Mouse (Mus musculus) forebrain, embryonic 16.5 days (tissue): ENCODE measurements around the gene Cdt1. TPM values are rescaled to one million over a fixed set of nuclear protein-coding genes. Genes with fewer than 3 reads are reported as not detected.

Source experiments
- ATAC-seq: fragments of 200-750 bp; cut with Nextera tagmentation; 2 replicates; pipeline ENCODE4 v1.8.0; 2017; ENCODE audit warnings: mild to moderate bottlenecking, moderate library complexity
- H3K27ac ChIP-seq: fragments of 300-500 bp; sonication (generic); 2 replicates; pipeline ENCODE4 v1.5.1; 2014; ENCODE audit warnings: low read length, control low read depth
- H3K27me3 ChIP-seq: fragments of 300-500 bp; sonication (generic); replicated peaks from 2 replicates; pipeline ENCODE4 v1.6.1; 2014; ENCODE audit warnings: low read length; ENCODE audit not compliant: control insufficient read depth, insufficient read depth
- H3K36me3 ChIP-seq: fragments of 300-500 bp; sonication (generic); 2 replicates; pipeline ENCODE4 v1.6.1; 2014; ENCODE audit not compliant: control insufficient read depth, insufficient read depth
- H3K4me1 ChIP-seq: fragments of 300-500 bp; sonication (generic); replicated peaks from 2 replicates; pipeline ENCODE4 v1.6.1; 2014; ENCODE audit warnings: low read length; ENCODE audit not compliant: control insufficient read depth, insufficient read depth
- H3K4me2 ChIP-seq: fragments of 300-500 bp; sonication (generic); 2 replicates; pipeline ENCODE4 v1.6.1; 2014; ENCODE audit warnings: mild to moderate bottlenecking, low read length, control low read depth
- H3K4me3 ChIP-seq: fragments of 300-500 bp; sonication (generic); replicated peaks from 2 replicates; pipeline ENCODE4 v1.5.1; 2014; ENCODE audit warnings: mild to moderate bottlenecking, low read length, control low read depth
- H3K9ac ChIP-seq: fragments of 300-500 bp; sonication (generic); replicated peaks from 2 replicates; pipeline ENCODE4 v1.6.1; 2014; ENCODE audit warnings: low read depth, low read length, control low read depth
- H3K9me3 ChIP-seq: fragments of 300-500 bp; sonication (generic); 2 replicates; pipeline ENCODE4 v1.6.1; 2016; ENCODE audit warnings: low read length; ENCODE audit not compliant: control insufficient read depth
- WGBS: fragments of 180-500 bp; shearing (Covaris S2); extraction: QIAGEN DNeasy Blood & Tissue Kit; methylation state at CpG from one replicate; pipeline ENCODE4 v1.1.7; 2014; 5-methylcytosine and 5-hydroxymethylcytosine counted together
- polyA plus RNA-seq: library from polyadenylated mRNA; unstranded; fragments of >200 nt; fragmentation: Nextera tagmentation; extraction: Ambion mirVana; gene quantifications from 2 replicates; pipeline ENCODE4 v1.2.1, GENCODE M21; 2015

The Cdt1 gene
- polyA plus RNA-seq, result 12.0 and 13.9 TPM in 2 replicates

- H3K4me2 ChIP-seq, result peak within 1 kb of the TSS; percentile 72
- H3K4me1 ChIP-seq, result peaks cover 19% of the 10 kb centered on the region
- under 1% methylated on average over 61 of the region's 62 CpGs for WGBS
These were observed at the start of gene Cdt1 for GRCm38 (mm10) chr8:122567361-122568108. Cdt1 (plus strand) TSS chr8:122568015.

GRCm38 (mm10) chr8:122520611-122521010 is 47.2 kb upstream of the Cdt1 start:
- Histone ChIP-seq H3K4me3 (no peak overlapping the region), H3K27me3 (0 out of 2 replicates have a peak, but pooled peaks cover 5% of the 10 kb centered on the region), H3K4me2 (no peak overlapping the region), H3K36me3 (no peaks in the 10 kb centered on the region), H3K4me1 (peaks cover 18% of the 10 kb centered on the region), H3K9ac (no peak overlapping the region), H3K27ac (no peak overlapping the region), H3K9me3 (no peaks in the 10 kb centered on the region)
- no peak for ATAC-seq
- WGBS, result 83% methylated on average over 11 of the region's 11 CpGs

More at GRCm38 (mm10) chr8:122567361-122568108, at the start of gene Cdt1:
- Histone ChIP-seq H3K9ac (peak within 1 kb of the TSS; percentile 75), H3K27ac (peak within 1 kb of the TSS; percentile 82), H3K9me3 (no peaks in the 10 kb centered on the region), H3K36me3 (no peaks in the 10 kb centered on the region), H3K27me3 (no peaks in the 10 kb centered on the region), H3K4me3 (peak within 1 kb of the TSS; percentile 89)
- ATAC-seq, result peak; percentile 98

GRCm38 (mm10) chr8:122522796-122523651 is 44.8 kb upstream of the Cdt1 start:
- H3K27me3 ChIP-seq, result 0 out of 2 replicates have a peak, but pooled peaks cover 5% of the 10 kb centered on the region
- H3K27ac ChIP-seq, result no peak overlapping the region
- no peak overlapping the region for H3K4me2 ChIP-seq
- no peak for ATAC-seq
- no peak overlapping the region for H3K4me3 ChIP-seq
- 55% methylated on average over 14 of the region's 14 CpGs for WGBS
- H3K4me1 ChIP-seq, result peaks cover 18% of the 10 kb centered on the region
- no peaks in the 10 kb centered on the region for H3K9me3 ChIP-seq
- H3K36me3 ChIP-seq, result no peaks in the 10 kb centered on the region
- H3K9ac ChIP-seq, result no peak overlapping the region

- Histone ChIP-seq H3K4me2 (peak overlapping the region; percentile 34), H3K27me3 (0 out of 2 replicates have a peak, but pooled peaks cover 5% of the 10 kb centered on the region), H3K4me3 (no peak overlapping the region), H3K4me1 (peaks cover 18% of the 10 kb centered on the region), H3K36me3 (no peaks in the 10 kb centered on the region), H3K9ac (no peak overlapping the region), H3K27ac (no peak overlapping the region), H3K9me3 (no peaks in the 10 kb centered on the region)
- peak; percentile 78 for ATAC-seq
- 6% methylated on average over 23 of the region's 23 CpGs for WGBS
These were observed 44.0 kb upstream of the Cdt1 start for GRCm38 (mm10) chr8:122523652-122524360.

GRCm38 (mm10) chr8:122524506-122524905 is 43.3 kb upstream of the Cdt1 start:
- H3K27me3 ChIP-seq, result 0 out of 2 replicates have a peak, but pooled peaks cover 5% of the 10 kb centered on the region
- no peak overlapping the region for H3K9ac ChIP-seq
- no peak overlapping the region for H3K4me3 ChIP-seq
- no peaks in the 10 kb centered on the region for H3K9me3 ChIP-seq
- no peaks in the 10 kb centered on the region for H3K36me3 ChIP-seq
- ATAC-seq, result no peak
- 53% methylated on average over 6 of the region's 6 CpGs for WGBS
- no peak overlapping the region for H3K27ac ChIP-seq
- H3K4me2 ChIP-seq, result no peak overlapping the region
- peaks cover 18% of the 10 kb centered on the region for H3K4me1 ChIP-seq

GRCm38 (mm10) chr8:122525004-122525403 is 42.8 kb upstream of the Cdt1 start:
- H3K9ac ChIP-seq, result no peak overlapping the region
- peaks cover 18% of the 10 kb centered on the region for H3K4me1 ChIP-seq
- H3K27ac ChIP-seq, result no peak overlapping the region
- no peak for ATAC-seq
- H3K4me2 ChIP-seq, result no peak overlapping the region
- WGBS, result 81% methylated on average over 6 of the region's 6 CpGs
- no peaks in the 10 kb centered on the region for H3K9me3 ChIP-seq
- no peaks in the 10 kb centered on the region for H3K36me3 ChIP-seq
- H3K27me3 ChIP-seq, result 0 out of 2 replicates have a peak, but pooled peaks cover 5% of the 10 kb centered on the region
- no peak overlapping the region for H3K4me3 ChIP-seq

GRCm38 (mm10) chr8:122526084-122526483 is 41.7 kb upstream of the Cdt1 start:
- H3K4me3 ChIP-seq, result no peak overlapping the region

GRCm38 (mm10) chr8:122526526-122527170 is 41.2 kb upstream of the Cdt1 start:
- H3K9me3 ChIP-seq, result no peaks in the 10 kb centered on the region
- H3K4me2 ChIP-seq, result no peak overlapping the region
- H3K4me3 ChIP-seq, result no peak overlapping the region
- ATAC-seq, result no peak
- no peak overlapping the region for H3K9ac ChIP-seq
- WGBS, result 74% methylated on average over 7 of the region's 7 CpGs
- peaks cover 18% of the 10 kb centered on the region for H3K4me1 ChIP-seq
- no peaks in the 10 kb centered on the region for H3K36me3 ChIP-seq
- H3K27ac ChIP-seq, result no peak overlapping the region
- H3K27me3 ChIP-seq, result 0 out of 2 replicates have a peak, but pooled peaks cover 5% of the 10 kb centered on the region

More at GRCm38 (mm10) chr8:122526084-122526483, 41.7 kb upstream of the Cdt1 start:
- Histone ChIP-seq H3K27me3 (0 out of 2 replicates have a peak, but pooled peaks cover 5% of the 10 kb centered on the region), H3K4me1 (peaks cover 18% of the 10 kb centered on the region), H3K4me2 (no peak overlapping the region), H3K9me3 (no peaks in the 10 kb centered on the region), H3K27ac (no peak overlapping the region), H3K36me3 (no peaks in the 10 kb centered on the region), H3K9ac (no peak overlapping the region)
- no peak for ATAC-seq
- WGBS, result 85% methylated on average over 3 of the region's 3 CpGs
